Mouse (Mus musculus) stomach, postnatal 0 days (tissue): ENCODE measurements at regions not wholly inside any gene's neighbourhood (a gene's known extent, or its start where the extent isn't known, plus 50 kb on each side); places are given as distances from the start of the nearest gene placed in this dataset.

Source experiments
- CTCF ChIP-seq: IDR thresholded peaks from 2 replicates; pipeline ENCODE4 v1.5.1; 2016; ENCODE audit warnings: antibody characterized with exemption, low read depth, mild to moderate bottlenecking, moderate library complexity
- EP300 ChIP-seq: optimal IDR thresholded peaks from 2 replicates; pipeline ENCODE3; 2016; ENCODE audit warnings: antibody characterized with exemption

- TF ChIP-seq CTCF (no peak), EP300 (no peak)
These were observed 208.5 kb upstream of the Zic1 start for GRCm38 (mm10) chr9:91574156-91574555.
